Mouse (Mus musculus) CH12.LX (cell line): ENCODE measurements around the gene Sf3a1. TPM values are rescaled to one million over a fixed set of nuclear protein-coding genes. Genes with fewer than 3 reads are reported as not detected.

Experiments
- DNase-seq: peaks from one replicate; pipeline ENCODE4 v3.0.0-alpha.2; 2013; ENCODE audit errors: extremely low read depth
- H3K27ac ChIP-seq: 2 replicates; pipeline ENCODE4 v1.5.1; 2012; ENCODE audit warnings: low read depth, mild to moderate bottlenecking, control low read depth, moderate library complexity; ENCODE audit not compliant: insufficient read depth
- H3K27me3 ChIP-seq: replicated peaks from 2 replicates; pipeline ENCODE3; 2012; ENCODE audit warnings: inconsistent platforms
- H3K36me3 ChIP-seq, 2 experiments: replicated peaks in 1 of 2; 2 replicates each; pipeline versions ENCODE3 to v1.6.1; 2012; ENCODE audit warnings: inconsistent platforms in 1 of 2, low read length in 1 of 2, mild to moderate bottlenecking in 1 of 2, mixed read lengths in 1 of 2, moderate library complexity in 1 of 2; ENCODE audit not compliant: control insufficient read depth in 1 of 2, insufficient read depth in 1 of 2
- H3K4me1 ChIP-seq, 2 experiments: 2 replicates each; pipeline ENCODE4 v1.6.1; 2012; ENCODE audit warnings: inconsistent platforms in 1 of 2, moderate library complexity in 1 of 2; ENCODE audit not compliant: insufficient read depth in 2 of 2, control insufficient read depth in 1 of 2
- H3K4me2 ChIP-seq: 2 replicates; pipeline ENCODE4 v1.6.1; 2012; ENCODE audit warnings: low read depth, mild to moderate bottlenecking, control low read depth; ENCODE audit not compliant: poor library complexity, insufficient read depth, severe bottlenecking
- H3K4me3 ChIP-seq, 3 experiments: fragments of 150-350 bp in 1 of 3; sonication (generic) in 1 of 3; replicated peaks in 1 of 3; 2 replicates each; pipeline versions ENCODE3 to v1.5.1; 2011 to 2012; ENCODE audit warnings: low read depth in 2 of 3, low read length in 2 of 3, mild to moderate bottlenecking in 2 of 3, moderate library complexity in 2 of 3, control low read depth in 1 of 3, improper control_type of control experiment in 1 of 3, inconsistent platforms in 1 of 3, mixed read lengths in 1 of 3; ENCODE audit not compliant: poor library complexity in 1 of 3
- H3K79me2 ChIP-seq: replicated peaks from 2 replicates; pipeline ENCODE4 v1.6.1; 2012; ENCODE audit warnings: mild to moderate bottlenecking, moderate library complexity; ENCODE audit not compliant: control insufficient read depth, poor library complexity, insufficient read depth, severe bottlenecking; ENCODE audit errors: extremely low read depth
- H3K9ac ChIP-seq: 2 replicates; pipeline ENCODE4 v1.6.1; 2012; ENCODE audit warnings: low read depth, mild to moderate bottlenecking, control low read depth, moderate library complexity; ENCODE audit not compliant: insufficient read depth
- H3K9me3 ChIP-seq: replicated peaks from 2 replicates; pipeline ENCODE3; 2012; ENCODE audit warnings: low read length, inconsistent platforms, mixed read lengths
- CHD2 ChIP-seq: IDR thresholded peaks from 2 replicates; pipeline ENCODE4 v1.6.1; 2011; ENCODE audit warnings: low read length, improper control_type of control experiment
- E2F4 ChIP-seq: IDR thresholded peaks from 2 replicates; pipeline ENCODE4 v1.6.1; 2011; ENCODE audit warnings: low read depth, low read length, improper control_type of control experiment; ENCODE audit not compliant: insufficient replicate concordance
- ELF1 ChIP-seq: IDR thresholded peaks from 2 replicates; pipeline ENCODE4 v1.6.1; 2014; ENCODE audit warnings: low read depth, mild to moderate bottlenecking, inconsistent platforms, low read length, improper control_type of control experiment
- EP300 ChIP-seq: IDR thresholded peaks from 2 replicates; pipeline ENCODE4 v1.6.1; 2011; ENCODE audit warnings: low read length, improper control_type of control experiment
- ETS1 ChIP-seq: conservative IDR thresholded peaks from 2 replicates; pipeline ENCODE4 v1.6.1; 2012; ENCODE audit warnings: low read depth, mild to moderate bottlenecking, inconsistent platforms, low read length, improper control_type of control experiment, moderate library complexity
- GABPA ChIP-seq: IDR thresholded peaks from 2 replicates; pipeline ENCODE4 v1.6.1; 2012; ENCODE audit warnings: low read depth, low read length, improper control_type of control experiment, inconsistent platforms; ENCODE audit not compliant: insufficient replicate concordance
- IRF4 ChIP-seq: IDR thresholded peaks from 2 replicates; pipeline ENCODE4 v1.6.1; 2014; ENCODE audit warnings: low read depth, mild to moderate bottlenecking, inconsistent platforms, low read length, improper control_type of control experiment
- JUN ChIP-seq: IDR thresholded peaks from 2 replicates; pipeline ENCODE4 v1.6.1; 2011; ENCODE audit warnings: low read depth, mild to moderate bottlenecking, low read length, improper control_type of control experiment, moderate library complexity; ENCODE audit not compliant: insufficient read depth
- KAT2A ChIP-seq: IDR thresholded peaks from 2 replicates; pipeline ENCODE4 v1.6.1; 2012; ENCODE audit warnings: low read length, improper control_type of control experiment, inconsistent platforms; ENCODE audit not compliant: insufficient replicate concordance
- MAX ChIP-seq: IDR thresholded peaks from 2 replicates; pipeline ENCODE4 v1.6.1; 2011; ENCODE audit warnings: low read length, improper control_type of control experiment
- MEF2A ChIP-seq: IDR thresholded peaks from 2 replicates; pipeline ENCODE4 v1.6.1; 2014; ENCODE audit warnings: low read depth, mild to moderate bottlenecking, inconsistent platforms, low read length, improper control_type of control experiment, borderline replicate concordance
- MXI1 ChIP-seq: IDR thresholded peaks from 2 replicates; pipeline ENCODE4 v1.6.1; 2011; ENCODE audit warnings: mild to moderate bottlenecking, low read depth, low read length, improper control_type of control experiment
- NELFE ChIP-seq: IDR thresholded peaks from 2 replicates; pipeline ENCODE4 v1.6.1; 2011; ENCODE audit warnings: low read depth, low read length, improper control_type of control experiment
- NRF1 ChIP-seq: IDR thresholded peaks from 2 replicates; pipeline ENCODE4 v1.6.1; 2014; ENCODE audit warnings: low read depth, mild to moderate bottlenecking, inconsistent platforms, low read length, improper control_type of control experiment, moderate library complexity
- PAX5 ChIP-seq: IDR thresholded peaks from 2 replicates; pipeline ENCODE4 v1.6.1; 2012; ENCODE audit warnings: low read length, inconsistent platforms, mixed read lengths
- POLR2AphosphoS2 ChIP-seq: IDR thresholded peaks from 2 replicates; pipeline ENCODE4 v1.6.1; 2011; ENCODE audit warnings: low read depth, low read length, improper control_type of control experiment
- RAD21 ChIP-seq: IDR thresholded peaks from 2 replicates; pipeline ENCODE4 v1.6.1; 2011; ENCODE audit warnings: low read depth, mild to moderate bottlenecking, low read length, improper control_type of control experiment, moderate library complexity
- TCF12 ChIP-seq: IDR thresholded peaks from 2 replicates; pipeline ENCODE4 v1.6.1; 2014; ENCODE audit warnings: low read depth, mild to moderate bottlenecking, inconsistent platforms, low read length, improper control_type of control experiment
- UBTF ChIP-seq: IDR thresholded peaks from 2 replicates; pipeline ENCODE4 v1.6.1; 2012; ENCODE audit warnings: low read depth, mild to moderate bottlenecking, inconsistent platforms, low read length, improper control_type of control experiment, moderate library complexity
- USF1 ChIP-seq: IDR thresholded peaks from 2 replicates; pipeline ENCODE4 v1.6.1; 2014; ENCODE audit warnings: low read depth, mild to moderate bottlenecking, inconsistent platforms, low read length, improper control_type of control experiment
- USF2 ChIP-seq: conservative IDR thresholded peaks from 2 replicates; pipeline ENCODE4 v1.6.1; 2011; ENCODE audit warnings: low read depth, low read length, improper control_type of control experiment
- ZC3H11A ChIP-seq: IDR thresholded peaks from 2 replicates; pipeline ENCODE4 v1.6.1; 2012; ENCODE audit warnings: low read depth, mild to moderate bottlenecking, inconsistent platforms, low read length, improper control_type of control experiment
- ZNF384 ChIP-seq: IDR thresholded peaks from 2 replicates; pipeline ENCODE4 v1.6.1; 2012; ENCODE audit warnings: low read depth, low read length, improper control_type of control experiment, inconsistent platforms
- dilution Hi-C: fragments of 300-500 bp; cut with MboI; formaldehyde crosslinking; loops from 2 replicates; pipeline ENCODE4 v1.14.3; 2020; ENCODE audit warnings: low sequenced_read_pairs; ENCODE audit not compliant: extremely low pct_unique_long_range_greater_than_20kb, extremely low pct_ligation_motif_present
- in situ Hi-C: fragments of 300-500 bp; cut with MboI; formaldehyde crosslinking; loops from 3 replicates; pipeline ENCODE4 v1.14.3; 2019; ENCODE audit warnings: low sequenced_read_pairs, low pct_ligation_motif_present, low pct_unique_long_range_greater_than_20kb, mixed read lengths
- polyA plus RNA-seq: library from polyadenylated mRNA; unstranded; fragments of >175 nt; gene quantifications from 2 replicates; pipeline ENCODE4 v1.2.1, GENCODE M21; 2012; ENCODE audit warnings: low read depth; ENCODE audit not compliant: insufficient read length
- total RNA-seq, 2 experiments: library from RNA; depleted of rRNA; stranded (reverse); fragments of 300-350 nt in 1 of 2; fragments of >200 nt in 1 of 2; gene quantifications; 2 replicates each; pipeline ENCODE4 v1.2.3; 2012 to 2014

Gene Sf3a1
- total and polyA plus RNA-seq, 3 experiments = 29.5 to 97.6 (median 46.5) TPM

- dilution Hi-C loops = no loop called here
- TF ChIP-seq MXI1 (no peak), KAT2A (no peak), ETS1 (no peak), RAD21 (no peak), CHD2 (no peak), UBTF (no peak), NELFE (no peak), ELF1 (no peak), MEF2A (no peak), TCF12 (no peak), GABPA (no peak), NRF1 (no peak), JUN (no peak), POLR2AphosphoS2 (no peak), MAX (no peak)
- no peak overlapping the region for H3K27ac ChIP-seq
- in situ Hi-C loops = no loop called here
- no peak overlapping the region for H3K4me3 ChIP-seq
- H3K4me1 ChIP-seq = peaks cover 12 to 28% of the 10 kb centered on the region in 2 experiments
- no peaks in the 10 kb centered on the region for H3K79me2 ChIP-seq
- no peak for DNase-seq
- H3K9me3 ChIP-seq = no peaks in the 10 kb centered on the region
- H3K4me2 ChIP-seq = no peak overlapping the region
- H3K36me3 ChIP-seq = peaks cover 39 to 74% of the 10 kb centered on the region in 2 experiments
- H3K9ac ChIP-seq = no peak overlapping the region
- no peaks in the 10 kb centered on the region for H3K27me3 ChIP-seq
These were observed 16.7 kb upstream of the Sf3a1 start for GRCm38 (mm10) chr11:4143281-4144062.

GRCm38 (mm10) chr11:4146381-4146780 is 13.8 kb upstream of the Sf3a1 start:
- TF ChIP-seq POLR2AphosphoS2 (no peak), E2F4 (no peak), NELFE (no peak), USF1 (no peak), EP300 (no peak), USF2 (no peak), IRF4 (no peak), PAX5 (no peak), ZNF384 (no peak), ELF1 (no peak), CHD2 (no peak), ZC3H11A (no peak), JUN (no peak)
- Histone ChIP-seq H3K36me3 (peaks cover 29 to 75% of the 10 kb centered on the region in 2 experiments), H3K27me3 (no peaks in the 10 kb centered on the region), H3K27ac (no peak overlapping the region), H3K9me3 (no peaks in the 10 kb centered on the region), H3K4me2 (no peak overlapping the region), H3K4me3 (no peak overlapping the region), H3K9ac (no peak overlapping the region), H3K4me1 (peaks cover 0 to 7% of the 10 kb centered on the region in 2 experiments; a peak in 1 of 4 replicates), H3K79me2 (no peaks in the 10 kb centered on the region)
- in situ Hi-C loops (no loop called here), dilution Hi-C loops (no loop called here)
- no peak for DNase-seq
